Mouse (Mus musculus) layer of hippocampus, postnatal 36 days (tissue): ENCODE results near the gene M1ap. TPM values are rescaled to one million over a fixed set of nuclear protein-coding genes. Genes with fewer than 3 reads are reported as not detected.
A peak's percentile ranks its signal among the peaks of the same experiment; 100 is the strongest.

Source experiments
- DNase-seq, 2 experiments: peaks; one replicate each; pipeline ENCODE4 v3.0.0; 2022
- total RNA-seq, 2 experiments: library from RNA; stranded (reverse); gene quantifications; 2 replicates each; pipeline ENCODE4 v1.2.3; 2021

Gene M1ap
- total RNA-seq: not detected

DNA sequence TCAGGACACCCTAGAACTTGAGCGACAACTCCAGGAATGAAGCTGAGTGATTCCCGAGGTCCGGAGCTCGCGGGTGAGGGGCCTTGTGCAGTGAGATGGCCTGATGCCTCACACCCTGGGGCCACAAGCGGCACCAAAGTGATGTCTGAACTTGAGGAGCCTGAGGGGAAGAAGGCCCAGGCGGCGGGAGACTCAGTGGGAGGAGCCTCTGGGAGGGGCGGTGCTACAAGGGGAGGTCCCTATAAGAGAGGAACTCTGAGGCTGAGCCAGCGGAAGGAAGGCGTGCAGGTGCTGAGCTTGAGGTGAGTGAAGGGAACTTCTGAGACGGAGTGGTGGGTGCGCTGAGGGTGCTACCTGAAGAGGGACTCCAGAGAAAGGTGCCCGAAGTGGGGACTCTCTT, at the start of gene M1ap:
M1ap (plus strand) TSS at position 252 of the 400 bp plus-strand sequence.
- DNase-seq: no peak

DNA sequence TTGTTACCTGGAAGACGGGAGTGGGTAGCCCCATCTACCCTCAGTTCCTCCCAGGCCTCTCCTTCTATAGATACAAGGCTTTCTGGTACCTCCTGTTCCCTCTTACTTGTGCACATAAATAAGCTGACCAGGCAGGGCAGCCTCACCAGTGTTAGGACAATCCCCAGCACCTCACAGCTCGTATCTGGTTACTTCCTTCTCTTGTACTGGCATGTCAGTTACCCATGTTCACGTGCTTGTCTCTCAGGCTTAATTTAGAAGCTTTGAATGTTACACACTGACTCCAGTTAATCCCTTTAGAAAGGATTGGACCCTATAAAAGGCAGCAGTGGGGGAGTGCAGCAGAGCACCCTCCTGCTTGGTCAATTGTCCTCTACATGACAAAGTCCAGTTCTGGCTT, 49.4 kb upstream of the M1ap start:
- DNase-seq: no peak

DNA sequence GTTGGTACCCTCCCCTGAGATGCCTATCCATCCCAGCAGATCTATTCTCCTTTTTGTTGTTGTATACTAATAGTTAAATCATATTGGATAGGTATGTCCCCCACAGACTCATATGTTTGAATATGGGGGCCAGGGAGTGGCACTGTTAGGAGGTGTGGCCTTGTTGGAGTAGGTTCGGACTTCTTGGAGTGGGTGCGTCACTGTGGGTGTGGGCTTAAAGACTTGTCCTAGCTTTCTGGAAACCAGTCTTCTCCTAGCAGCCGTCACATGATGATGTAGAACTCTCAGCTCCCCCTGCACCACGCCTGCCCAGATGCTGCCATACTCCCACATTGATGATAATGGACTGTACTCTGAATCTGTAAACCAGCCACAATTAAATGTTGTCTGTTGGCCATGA, 48.5 kb upstream of the M1ap start:
- no peak for DNase-seq

DNA sequence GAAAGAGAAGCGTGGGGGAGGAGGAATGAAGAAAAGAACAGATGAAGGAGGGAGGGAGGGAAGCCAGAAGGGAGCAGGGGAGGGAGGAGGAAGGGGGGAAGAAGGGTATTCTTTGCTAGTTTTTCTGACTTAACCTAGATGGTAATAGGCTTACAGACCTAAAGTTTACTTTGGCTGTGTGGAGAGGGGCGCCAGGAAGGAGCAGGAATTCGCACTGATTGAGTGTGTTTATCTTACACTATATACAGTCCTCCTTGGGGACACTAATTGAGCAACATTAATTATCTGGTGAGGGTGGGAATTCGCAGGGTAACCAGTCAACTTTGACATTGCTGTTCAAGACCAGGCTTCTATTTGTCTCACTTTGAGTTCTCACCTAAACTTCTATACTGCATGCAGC, 48.0 kb upstream of the M1ap start:
- DNase-seq: no peak

DNA sequence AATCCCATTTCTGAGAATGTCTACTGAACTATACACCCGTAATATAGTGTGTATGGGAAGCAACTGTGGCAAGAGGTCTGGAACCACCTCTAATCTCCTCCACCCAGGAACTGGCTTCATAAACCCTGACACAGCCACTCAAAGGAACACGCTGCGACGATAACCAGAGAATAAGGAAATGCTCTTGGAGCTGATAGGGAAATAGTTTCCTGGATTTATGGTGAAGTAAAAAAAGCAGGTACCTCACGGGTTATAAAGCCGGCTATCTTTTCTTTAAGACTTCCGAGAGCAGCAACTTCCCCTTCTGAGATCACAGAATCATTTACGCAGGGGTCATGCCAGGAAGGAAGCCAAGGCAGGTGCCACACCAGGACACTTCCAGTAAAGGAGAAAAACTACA, 44.1 kb upstream of the M1ap start:
- no peak for DNase-seq

DNA sequence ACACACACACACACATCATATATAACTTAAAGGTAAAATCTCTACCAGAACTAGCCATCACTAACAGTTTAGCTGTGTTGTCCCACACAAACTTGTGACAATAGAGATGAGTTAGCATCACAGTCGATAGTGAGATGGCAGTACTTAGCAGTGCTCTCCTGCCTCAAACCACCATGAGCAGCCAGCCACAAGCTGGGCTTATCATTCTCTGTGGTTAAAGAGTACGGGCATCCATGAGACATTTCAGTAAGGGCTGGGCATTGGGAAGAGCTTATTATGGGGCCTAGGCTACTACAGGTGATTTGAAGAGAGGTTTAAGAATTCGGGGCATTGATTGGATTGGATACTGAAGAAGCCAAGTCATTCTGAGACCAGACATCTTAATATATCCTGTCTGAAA, 39.7 kb upstream of the M1ap start:
- no peak for DNase-seq

DNA sequence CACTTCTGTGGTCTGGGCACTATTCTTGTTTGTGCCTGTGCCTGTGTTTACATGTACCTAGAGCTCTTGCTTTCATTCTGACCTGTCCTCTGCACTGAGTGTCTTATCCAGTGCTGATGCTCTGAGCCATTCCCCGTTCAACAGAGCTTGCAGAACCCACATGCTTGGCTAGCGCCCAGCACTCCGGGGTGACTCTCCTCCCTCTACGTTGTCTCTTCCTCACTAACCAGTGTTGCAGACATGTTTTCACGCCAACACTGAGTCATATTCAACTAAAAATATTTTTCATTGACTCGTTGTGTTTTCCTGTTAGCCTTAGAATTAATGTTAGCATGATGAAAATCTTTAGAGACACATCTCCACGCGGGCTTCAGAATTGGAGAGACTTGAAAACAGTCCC, 38.7 kb upstream of the M1ap start:
- DNase-seq: no peak

DNA sequence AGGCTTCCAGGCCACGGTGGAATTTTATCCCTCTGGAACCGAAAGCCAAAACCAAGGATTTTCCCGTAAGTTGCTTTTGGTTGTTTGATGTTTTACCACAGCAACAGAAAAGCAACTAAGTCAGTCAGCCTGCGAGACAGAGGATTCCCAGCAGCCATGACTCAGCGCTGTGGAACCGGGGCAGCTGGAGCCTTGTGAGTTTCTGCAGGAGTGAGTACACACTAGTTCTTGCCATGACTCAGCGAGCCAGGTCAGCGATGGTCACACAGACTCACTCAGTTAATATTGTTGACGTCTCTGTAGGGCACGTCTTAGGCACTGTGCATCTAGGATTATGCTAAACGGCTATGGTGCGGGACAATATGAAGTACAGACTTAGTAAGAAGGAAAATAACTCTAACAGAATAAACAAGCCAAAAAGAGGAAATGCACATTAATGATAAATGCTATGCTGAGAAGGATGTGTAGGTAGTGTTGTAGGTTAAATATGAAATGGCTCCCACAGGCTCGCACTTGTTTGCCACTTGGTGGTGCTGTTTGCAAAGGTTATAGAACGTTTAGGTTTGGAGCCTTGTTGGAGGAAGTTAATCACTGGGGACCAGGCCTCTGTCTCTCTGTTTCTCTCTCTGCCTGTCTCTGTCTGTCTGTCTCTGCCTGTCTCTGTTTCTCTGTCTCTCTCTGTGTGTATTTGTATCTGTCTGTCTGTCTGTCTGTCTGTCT, 37.4 kb upstream of the M1ap start:
- DNase-seq: no peak

DNA sequence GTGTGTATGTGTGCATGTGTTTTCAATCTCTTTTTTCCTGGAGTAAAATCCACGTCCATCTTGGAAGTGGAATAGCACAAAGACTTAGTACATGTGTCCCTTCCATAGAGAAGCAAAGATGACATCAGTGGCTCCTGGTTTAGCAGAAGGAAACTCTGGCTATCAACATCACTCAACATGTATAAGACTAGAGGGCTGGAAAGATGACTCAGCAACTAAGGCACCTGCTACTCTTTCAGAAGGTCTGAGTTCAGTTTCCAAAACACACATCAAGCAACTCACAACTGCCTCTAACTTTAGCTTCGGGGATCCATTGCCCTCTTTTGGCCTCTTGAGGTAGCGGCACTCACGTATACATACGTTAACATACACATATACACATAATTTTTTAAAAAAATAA, 35.4 kb upstream of the M1ap start:
- no peak for DNase-seq

DNA sequence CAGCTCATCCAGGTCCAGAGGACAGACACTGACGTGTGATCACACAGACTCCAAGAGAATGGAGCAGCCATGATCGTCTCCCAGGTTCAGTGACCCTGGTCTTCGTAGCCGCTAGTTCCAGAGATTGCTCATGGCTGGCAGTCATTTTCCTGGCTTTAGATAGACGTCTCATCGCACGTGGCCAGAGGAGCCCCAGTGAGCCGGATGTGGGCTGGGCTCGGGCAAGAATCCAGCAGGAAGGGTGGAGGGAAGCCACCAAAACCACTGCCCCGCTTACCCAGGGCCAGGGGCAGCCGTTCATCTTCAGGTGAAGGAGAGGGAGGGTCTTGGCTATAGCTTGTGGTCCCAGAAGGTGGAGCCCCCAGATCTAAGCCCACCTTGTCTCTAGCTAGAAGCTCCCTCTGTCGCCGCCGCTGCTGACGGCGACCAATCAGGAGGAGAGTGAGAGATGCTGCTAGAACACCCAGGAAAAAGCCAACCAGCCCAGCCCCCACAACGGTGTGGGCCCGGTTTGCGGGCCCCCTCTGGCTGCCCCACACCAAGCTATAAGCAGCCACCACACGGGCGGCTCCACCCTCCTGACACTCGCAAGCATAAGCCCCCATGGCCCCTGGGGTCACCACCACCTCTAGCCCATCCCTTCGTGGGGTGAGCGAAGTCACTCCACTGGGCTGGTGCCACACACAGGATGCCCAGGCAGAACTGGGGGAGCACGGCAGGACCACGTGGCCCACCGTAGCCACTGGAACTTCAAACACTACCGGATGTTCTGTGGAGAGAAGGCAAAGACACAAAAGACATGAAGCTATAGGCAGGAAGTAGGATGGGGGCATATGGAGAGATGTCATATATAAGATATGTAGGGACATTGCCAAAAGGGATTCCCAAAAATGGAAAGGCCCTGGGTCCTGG, 33.1 kb upstream of the M1ap start:
- no peak for DNase-seq

DNA sequence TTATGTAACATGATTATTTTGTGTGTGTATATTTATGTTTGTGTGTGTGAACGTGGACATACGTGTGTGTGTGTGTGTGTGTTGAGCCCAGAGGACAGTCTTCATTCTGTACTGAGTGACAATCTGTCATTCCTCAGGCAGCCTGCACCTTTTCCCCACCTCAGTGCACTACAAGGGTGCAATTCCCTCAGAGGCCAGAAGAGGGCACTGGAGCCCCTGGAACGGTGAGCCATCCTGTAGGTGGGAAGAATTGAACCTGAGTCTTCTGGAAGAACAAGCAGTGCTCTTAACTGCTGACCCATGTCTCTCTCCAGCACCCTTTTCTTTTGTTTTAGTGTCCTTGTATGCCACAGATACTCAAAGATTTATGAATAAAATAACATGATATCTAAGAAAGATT, 30.8 kb upstream of the M1ap start:
- DNase-seq: peak in 1 of 2 experiments; percentile 39

DNA sequence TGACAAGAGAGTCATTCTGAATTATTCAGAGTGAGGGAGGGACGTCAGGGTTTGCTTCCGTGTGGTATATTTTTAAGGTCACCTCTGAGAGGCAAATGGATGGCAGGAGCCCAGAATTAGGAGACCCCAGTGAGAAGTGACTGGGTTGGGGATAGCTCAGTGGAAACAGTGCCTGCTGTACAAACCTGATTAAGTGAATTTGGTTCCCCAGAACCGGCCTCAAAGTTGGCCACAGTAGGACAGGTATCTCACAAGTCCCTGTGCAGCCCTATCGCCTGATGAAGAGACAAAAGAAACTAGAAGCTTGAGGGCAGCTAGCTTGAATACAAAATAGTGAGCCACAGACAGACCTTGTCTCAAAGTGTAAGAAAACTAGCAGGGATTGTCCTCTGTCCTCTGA, 30.2 kb upstream of the M1ap start:
- no peak for DNase-seq

DNA sequence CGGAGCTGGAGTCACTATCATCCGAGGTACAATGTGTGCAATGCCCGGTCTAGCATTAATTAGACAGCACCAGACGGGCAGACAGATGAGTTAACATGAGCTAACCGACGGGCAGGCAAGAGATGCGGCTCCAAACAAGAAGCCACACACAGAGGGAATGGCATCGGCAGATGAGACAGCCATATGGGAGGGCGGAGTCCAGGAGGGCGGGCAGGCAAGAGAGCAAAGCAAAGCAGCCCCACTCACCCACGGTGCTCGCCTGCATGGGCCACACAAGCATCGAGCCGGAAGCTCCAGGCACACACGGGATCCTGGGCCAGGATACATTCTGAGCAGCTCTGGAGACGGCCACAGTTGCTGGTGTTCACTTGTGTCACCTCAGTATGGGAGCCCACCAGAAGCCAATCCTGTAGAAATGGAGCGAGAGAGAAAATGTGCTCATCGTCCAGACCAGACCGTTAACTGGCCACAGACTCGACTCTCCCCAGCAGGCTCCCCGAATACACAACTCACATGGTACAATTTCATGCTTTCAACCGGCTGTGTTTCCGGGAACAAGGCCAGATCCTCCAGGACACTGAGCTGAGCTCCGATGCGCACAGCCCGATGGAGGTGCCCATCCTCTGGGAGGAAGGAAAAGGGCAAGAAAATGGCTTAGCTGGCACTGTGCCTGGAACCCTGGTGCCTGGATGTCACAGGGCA, 29.5 kb upstream of the M1ap start:
- DNase-seq: peak; percentile 83 to 88

DNA sequence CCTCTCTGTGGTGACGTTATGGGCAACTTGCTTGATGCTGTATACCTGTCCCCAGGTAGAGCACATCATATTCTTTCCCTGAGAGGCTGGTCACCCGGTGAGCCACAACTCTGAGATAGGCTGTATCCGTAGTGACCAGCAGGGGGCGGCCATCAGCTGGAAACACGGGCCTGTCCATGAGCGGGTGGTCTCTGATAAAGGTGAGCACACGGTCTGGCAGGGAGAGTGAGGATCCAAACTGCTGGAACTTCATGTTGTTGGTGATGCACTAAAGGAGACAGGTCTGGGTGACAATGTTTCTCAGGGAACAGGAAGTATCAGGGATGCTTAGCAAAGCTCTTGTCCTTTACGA, 28.9 kb upstream of the M1ap start:
- peak; percentile 45 to 46 for DNase-seq

DNA sequence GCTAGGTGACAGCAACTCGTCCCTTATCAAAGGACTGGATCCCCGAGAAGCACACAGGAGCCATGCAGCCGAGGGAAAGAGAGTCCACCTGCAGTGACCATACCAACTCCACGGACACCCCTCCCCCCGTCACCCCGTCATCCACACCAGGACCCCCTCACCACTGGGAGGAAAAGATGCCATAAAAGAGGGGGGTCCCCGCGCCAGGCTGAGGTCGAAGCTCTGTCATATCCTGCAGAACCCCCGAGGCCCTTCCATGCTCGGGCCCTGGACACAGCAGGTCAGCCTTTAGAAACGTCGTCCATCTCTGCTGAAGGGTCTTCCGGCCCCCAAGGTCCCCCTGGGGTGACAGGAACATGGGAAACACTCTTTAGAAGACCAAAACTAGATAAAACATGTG, 28.3 kb upstream of the M1ap start:
- DNase-seq: no peak

DNA sequence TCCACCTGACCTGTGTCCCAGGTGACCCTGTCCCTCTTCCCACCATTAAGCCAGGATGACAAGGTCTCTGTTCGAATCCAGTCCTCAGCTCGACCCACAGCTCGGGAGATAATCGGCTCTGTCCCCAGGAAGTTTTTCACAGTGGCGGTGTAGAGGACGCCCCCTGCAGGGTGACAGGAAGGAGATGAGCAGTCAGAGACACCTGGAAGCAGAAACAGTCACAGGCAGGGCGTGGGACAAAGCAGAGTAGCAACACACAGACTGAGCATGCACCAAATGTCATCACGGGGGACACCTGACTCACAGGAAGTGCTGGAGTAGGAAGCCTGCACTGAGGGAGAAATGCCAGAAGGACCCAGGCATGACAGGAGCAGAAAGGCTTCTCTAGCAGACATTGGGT, 27.2 kb upstream of the M1ap start:
- DNase-seq: no peak

DNA sequence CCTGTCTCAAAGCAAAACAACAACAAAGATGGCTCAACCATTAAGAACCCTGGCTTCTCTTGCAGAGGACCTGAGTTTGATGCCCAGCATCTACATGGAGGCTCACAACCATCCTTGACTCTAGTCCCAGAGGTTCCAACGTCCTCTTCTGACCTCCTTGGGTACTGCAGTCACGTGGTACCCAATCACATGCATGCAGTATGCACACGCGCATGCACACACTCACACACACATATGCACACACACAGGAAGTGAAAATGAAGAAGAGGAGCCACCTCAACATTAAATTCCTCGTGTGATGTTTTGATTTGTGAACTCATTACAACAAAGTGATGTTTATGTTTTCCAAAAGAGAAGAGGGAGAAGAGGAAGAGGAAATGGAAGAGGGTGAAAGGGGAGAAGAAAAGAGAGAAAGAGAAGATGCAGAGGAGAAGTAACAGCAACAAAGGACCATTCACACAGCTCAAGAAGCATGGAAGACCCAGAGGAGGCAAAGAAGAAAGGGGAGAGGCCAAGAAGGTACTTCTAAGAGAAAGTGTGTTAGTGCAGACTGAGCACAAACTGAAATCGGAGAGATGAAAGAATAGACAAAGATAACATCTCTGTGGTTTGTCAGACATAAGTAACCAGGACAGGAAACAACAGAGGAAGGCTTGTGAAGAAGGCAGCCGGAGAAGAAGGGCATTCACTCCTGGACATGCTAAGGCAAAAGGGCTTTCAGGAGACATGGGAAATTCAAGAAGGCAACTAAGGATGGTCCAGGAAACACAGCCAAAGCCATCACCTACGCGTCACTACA, 25.1 kb upstream of the M1ap start:
- DNase-seq: no peak

DNA sequence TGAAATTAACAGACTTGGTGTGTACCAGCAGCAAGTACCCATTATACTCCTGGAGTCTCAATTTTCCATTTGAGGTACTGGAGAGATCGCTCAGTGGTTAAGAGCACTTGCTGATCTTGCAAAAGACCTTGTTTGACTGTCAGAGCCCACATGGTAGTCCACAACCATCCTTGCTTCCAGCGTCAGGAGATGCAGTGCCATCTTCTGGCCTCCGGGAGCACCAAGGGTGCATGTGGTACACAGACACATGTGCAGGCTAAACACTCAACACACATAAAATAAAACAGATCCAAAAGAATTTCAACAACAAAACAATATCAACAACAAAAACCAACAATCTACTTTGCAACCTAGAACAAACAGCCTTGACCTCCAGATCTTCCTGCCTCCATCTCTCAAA, 21.7 kb upstream of the M1ap start:
- DNase-seq: no peak

DNA sequence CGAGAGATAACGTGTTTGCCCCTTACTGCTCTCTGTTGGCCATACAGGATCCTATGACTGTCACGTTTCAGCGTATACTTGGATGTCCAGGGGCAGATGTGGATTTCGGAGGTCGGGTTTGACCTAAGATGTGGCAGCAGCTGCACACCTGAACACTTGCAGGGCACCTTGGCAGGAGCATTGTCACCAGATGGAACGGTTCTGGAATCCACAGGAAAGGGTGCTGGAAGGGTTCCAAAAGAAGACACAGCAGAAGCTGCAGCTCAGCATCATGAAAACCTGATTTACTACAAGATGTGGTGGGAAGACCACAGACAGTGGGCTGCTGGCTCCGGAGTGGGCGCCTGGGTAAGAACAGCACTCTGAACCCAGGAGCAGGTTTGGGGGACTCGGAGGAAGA, 20.6 kb upstream of the M1ap start:
- no peak for DNase-seq

DNA sequence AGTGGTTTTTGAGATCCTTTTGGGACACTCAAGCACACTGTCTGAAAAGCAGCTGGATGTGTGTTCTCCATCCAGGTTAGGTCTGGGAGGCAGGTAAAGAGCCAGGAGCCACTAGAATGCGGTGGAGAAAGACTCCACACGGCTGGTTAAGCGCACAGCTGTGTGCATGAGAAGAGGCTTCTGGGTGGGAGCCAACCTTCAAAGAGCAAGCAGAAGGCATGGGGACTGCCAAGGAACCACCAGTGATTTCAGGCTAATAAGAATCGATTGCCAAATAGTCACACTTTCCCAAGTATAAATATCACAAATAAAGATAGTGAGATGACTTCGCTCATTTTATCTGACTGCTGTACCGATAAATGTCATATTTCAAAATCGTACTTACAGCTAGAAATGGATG, 20.2 kb upstream of the M1ap start:
- no peak for DNase-seq

DNA sequence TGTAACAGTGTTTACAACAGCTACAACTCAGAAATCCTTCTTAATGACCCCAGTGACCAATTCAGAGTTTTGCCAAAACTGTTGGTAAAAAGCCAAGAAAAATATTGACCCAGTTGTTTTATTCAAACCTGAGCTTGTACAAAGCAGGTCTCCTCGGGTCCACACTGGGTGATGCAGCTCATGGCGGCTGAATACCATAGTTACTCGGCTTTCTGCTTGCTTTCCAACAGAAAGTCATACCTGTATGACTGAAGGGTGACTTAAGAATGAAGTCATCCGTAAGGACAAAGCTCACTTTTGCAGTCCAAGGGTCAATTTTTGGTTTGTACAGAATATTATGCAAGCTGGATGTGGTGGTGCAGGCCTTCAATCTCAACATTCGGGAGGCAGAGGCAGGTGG, 19.1 kb upstream of the M1ap start:
- no peak for DNase-seq

DNA sequence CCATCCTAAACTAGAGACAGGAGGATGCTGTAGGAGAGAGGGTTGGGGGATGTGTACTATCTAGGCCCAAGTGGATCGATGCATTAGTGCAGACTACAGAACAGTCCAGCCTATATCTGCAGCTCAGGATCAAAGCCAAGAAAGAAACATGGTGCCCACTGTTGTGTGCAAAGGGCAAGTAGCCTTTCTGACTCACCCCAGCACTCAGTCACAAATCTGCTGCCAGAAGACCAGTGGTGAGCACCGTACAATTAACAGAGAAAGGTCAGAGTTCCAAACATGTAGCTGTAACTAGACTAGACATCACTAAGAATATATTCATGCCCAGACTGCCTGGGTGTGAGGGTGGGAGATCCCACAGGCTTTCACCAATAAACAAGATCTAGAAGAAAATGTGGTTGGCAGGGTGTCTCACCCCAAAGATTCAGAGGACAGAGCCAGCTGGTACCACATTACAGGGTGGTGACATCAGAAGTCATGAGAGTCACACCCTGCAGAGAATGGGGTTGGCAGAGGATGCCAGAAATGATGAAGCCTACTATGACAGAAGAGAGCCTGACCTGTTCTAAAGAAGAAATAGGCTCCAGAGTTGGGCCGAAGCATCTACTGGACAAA, 12.0 kb upstream of the M1ap start:
- no peak for DNase-seq
